Comparison of ENCODE assay signal across 15 mouse cellular contexts in the genomic region with DNA sequence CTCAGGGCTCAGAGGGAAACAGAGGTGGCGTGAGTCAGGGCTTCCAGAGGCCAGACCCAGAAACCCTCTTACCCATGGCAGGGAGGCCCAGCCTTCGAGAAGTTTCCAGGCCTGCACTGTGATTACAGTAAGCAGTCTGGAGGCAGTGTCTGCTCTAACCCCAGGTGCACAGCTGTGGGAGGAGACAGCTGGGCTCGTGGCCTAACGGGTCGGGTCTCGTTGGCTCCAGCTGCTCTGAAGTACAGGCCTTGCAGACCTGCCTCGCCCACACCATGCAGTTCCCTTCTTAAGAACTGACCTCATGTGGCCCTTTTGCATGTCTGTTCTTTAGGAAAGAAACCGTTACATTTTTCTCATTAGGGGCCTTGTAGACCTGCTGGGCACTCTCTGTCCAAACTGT.
DNase-seq lines count a peak whose midpoint lies in the region; ATAC-seq and TF ChIP-seq lines count a peak whose summit lies in the region.
"Had no signal": no experiment of that assay in that cellular context is flagged by ENCODE, and none has a peak within 500 bp of the region (broad histone marks: within the 10 kb centered on the region; RNA-seq: fewer than 3 reads in every experiment).

No protein-coding gene starts in this region.

- H3ac ChIP-seq in myocyte (ENCODE audit: control insufficient read depth, insufficient read length): no peak overlapping the region

- H3K36me3 ChIP-seq in embryonic facial prominence, embryonic 10.5 days (replicated peaks): no peaks in the 10 kb centered on the region
- no peaks in the 10 kb centered on the region for H3K36me3 ChIP-seq in myocyte (ENCODE audit: control insufficient read depth, insufficient read depth)
- no peaks in the 10 kb centered on the region for H3K36me3 ChIP-seq in forebrain, embryonic 16.5 days (ENCODE audit: control insufficient read depth, insufficient read depth)
- H3K36me3 ChIP-seq: forebrain, embryonic 10.5 days; midbrain, embryonic 15.5 days; neural tube, embryonic 15.5 days had no signal

- no peaks in the 10 kb centered on the region for H3K79me2 ChIP-seq in myocyte (ENCODE audit: control insufficient read depth, insufficient read depth)

- no peaks in the 10 kb centered on the region for H3K9me3 ChIP-seq in embryonic facial prominence, embryonic 10.5 days
- no peaks in the 10 kb centered on the region for H3K9me3 ChIP-seq in forebrain, embryonic 16.5 days (ENCODE audit: control insufficient read depth, low read length)
- H3K9me3 ChIP-seq: forebrain, embryonic 10.5 days; G1E; midbrain, embryonic 15.5 days; neural tube, embryonic 15.5 days had no signal

- no peak overlapping the region for H3K4me3 ChIP-seq in embryonic facial prominence, embryonic 10.5 days
- H3K4me3 ChIP-seq in myocyte: no peak overlapping the region
- H3K4me3 ChIP-seq in forebrain, embryonic 16.5 days (replicated peaks; ENCODE audit: low read length): no peak overlapping the region
- H3K4me3 ChIP-seq: forebrain, embryonic 10.5 days; midbrain, embryonic 15.5 days; neural tube, embryonic 15.5 days had no signal

- WGBS in embryonic facial prominence, embryonic 10.5 days: 75% methylated on average over 8 of the region's 8 CpGs
- WGBS in forebrain, embryonic 16.5 days: 64% methylated on average over 8 of the region's 8 CpGs

- peaks cover 26% of the 10 kb centered on the region for H3K4me1 ChIP-seq in embryonic facial prominence, embryonic 10.5 days
- 0 out of 2 replicates have a peak, but pooled peaks cover 5% of the 10 kb centered on the region for H3K4me1 ChIP-seq in forebrain, embryonic 16.5 days (replicated peaks; ENCODE audit: control insufficient read depth, insufficient read depth, low read length)

- H3K4me2 ChIP-seq in myocyte (ENCODE audit: low read depth): no peak overlapping the region
- H3K4me2 ChIP-seq in forebrain, embryonic 16.5 days (ENCODE audit: low read length): no peak overlapping the region
- H3K4me2 ChIP-seq: midbrain, embryonic 15.5 days; neural tube, embryonic 15.5 days had no signal

- no peak for ATAC-seq in forebrain, embryonic 16.5 days
- ATAC-seq: midbrain, embryonic 15.5 days had no signal

- peak; percentile 14 to 22 for DNase-seq in spleen, postnatal 36 days (ENCODE audit: low spot score in 2 of 2)
- no peak for DNase-seq in spleen, adult 12 weeks (ENCODE audit: low spot score)
- DNase-seq in embryonic facial prominence, embryonic 10.5 days (ENCODE audit: low spot score): no peak
- peak; percentile 82 for DNase-seq in thymus, postnatal 4 days
- DNase-seq in neural tube, embryonic 10.5 days (ENCODE audit: extremely low spot score, low spot score): no peak
- DNase-seq: cerebellum, adult 2 months; kidney, postnatal 36 days; right cerebral cortex, adult 18-20 months had no signal

- H3K27ac ChIP-seq in embryonic facial prominence, embryonic 10.5 days (replicated peaks): peak overlapping the region; percentile 20; the same call in 1 of the 2 replicates
- no peak overlapping the region for H3K27ac ChIP-seq in forebrain, embryonic 16.5 days (ENCODE audit: low read length)
- H3K27ac ChIP-seq: forebrain, embryonic 10.5 days; macrophage; midbrain, embryonic 15.5 days; neural tube, embryonic 15.5 days had no signal

- no peak overlapping the region for H3K9ac ChIP-seq in forebrain, embryonic 16.5 days (replicated peaks; ENCODE audit: low read depth, low read length)
- H3K9ac ChIP-seq: midbrain, embryonic 15.5 days; neural tube, embryonic 15.5 days had no signal

- H3K27me3 ChIP-seq in embryonic facial prominence, embryonic 10.5 days (replicated peaks; ENCODE audit: low read depth, poor library complexity, severe bottlenecking): no peaks in the 10 kb centered on the region
- no peaks in the 10 kb centered on the region for H3K27me3 ChIP-seq in myocyte (ENCODE audit: control insufficient read depth, insufficient read depth, insufficient read length)
- no peaks in the 10 kb centered on the region for H3K27me3 ChIP-seq in forebrain, embryonic 16.5 days (replicated peaks; ENCODE audit: control insufficient read depth, insufficient read depth, low read length)
- H3K27me3 ChIP-seq: midbrain, embryonic 15.5 days; neural tube, embryonic 15.5 days had no signal

- TF ChIP-seq POLR2A in myocyte (IDR thresholded peaks at IDR 0.05; ENCODE audit: insufficient read length, low read depth): no peak

TF ChIP-seq in myocyte, 11 proteins besides CTCF, POLR2A, EP300 and RAD21:
- TF ChIP-seq POLR2AphosphoS2 (IDR thresholded peaks at IDR 0.05; ENCODE audit: insufficient read length, low read depth) (no peak), E2F4 (IDR thresholded peaks at IDR 0.05; ENCODE audit: insufficient read depth) (no peak), MYOG (IDR thresholded peaks at IDR 0.05; ENCODE audit: control insufficient read depth in 1 of 3, insufficient read depth in 1 of 3, insufficient read length in 2 of 3, low read depth in 2 of 3) (peak; percentile 78 to 100 (median 99)), USF1 (IDR thresholded peaks at IDR 0.05; ENCODE audit: low read depth) (no peak), TCF12 (IDR thresholded peaks at IDR 0.05; ENCODE audit: insufficient read depth, poor library complexity, severe bottlenecking) (peak; percentile 84), CEBPB (IDR thresholded peaks at IDR 0.05; ENCODE audit: insufficient read depth, poor library complexity, severe bottlenecking) (no peak), MYOD1 (IDR thresholded peaks at IDR 0.05; ENCODE audit: control insufficient read depth in 1 of 3, insufficient read length in 2 of 3, low read depth in 2 of 3) (peak in 2 of 3 experiments; percentile 96 to 99), TCF3 (IDR thresholded peaks at IDR 0.05; ENCODE audit: insufficient read length, low read depth) (peak; percentile 94)

Comparison
In these comparisons a context has a peak if more than half of its experiments do, and no peak if none do; other contexts are left out.
1. DNase-seq: peak in spleen, postnatal 36 days (2 of 2) and thymus, postnatal 4 days (single experiment); none in spleen, adult 12 weeks (single experiment), embryonic facial prominence, embryonic 10.5 days (single experiment) and neural tube, embryonic 10.5 days (single experiment).